8 mouse cellular contexts compared by ENCODE assay signal in genomic region chr1:74305522-74305921, GRCm38 (mm10). TPM values are rescaled to one million over a fixed set of nuclear protein-coding genes. Genes with fewer than 3 reads are reported as not detected.
DNase-seq lines count a peak whose midpoint lies in the region; ATAC-seq and TF ChIP-seq lines count a peak whose summit lies in the region.

Gene Tmbim1 (minus strand): TSS chr1:74305622.

- H3K9ac ChIP-seq in kidney, embryonic 15.5 days = no peak within 1 kb of the TSS; the same call in 1 of the 2 replicates
- H3K9ac ChIP-seq in hindbrain, postnatal 0 days (replicated peaks; ENCODE audit: low read length) = no peak within 1 kb of the TSS

- H3K27ac ChIP-seq in kidney, embryonic 15.5 days = peak within 1 kb of the TSS; percentile 89
- H3K27ac ChIP-seq in hindbrain, postnatal 0 days = 0 out of 2 replicates have a peak within 1 kb of the TSS, but pooled peaks have one; percentile 75

- peak within 1 kb of the TSS; percentile 86 for H3K4me2 ChIP-seq in kidney, embryonic 15.5 days
- peak within 1 kb of the TSS; percentile 64 for H3K4me2 ChIP-seq in hindbrain, postnatal 0 days (ENCODE audit: low read depth, low read length)

- peak within 1 kb of the TSS; percentile 71 for H3K4me3 ChIP-seq in kidney, embryonic 15.5 days (replicated peaks)
- peak within 1 kb of the TSS; percentile 50 for H3K4me3 ChIP-seq in hindbrain, postnatal 0 days (ENCODE audit: low read length)
- H3K4me3 ChIP-seq in megakaryocyte, embryonic 14.5 days (replicated peaks) = peak within 1 kb of the TSS; percentile 96

- TF ChIP-seq CTCF in Patski (IDR thresholded peaks at IDR 0.05) = no peak
- no peak for TF ChIP-seq CTCF in hindbrain, postnatal 0 days (IDR thresholded peaks at IDR 0.05; ENCODE audit: low read depth)

- WGBS in kidney, embryonic 15.5 days = 70% methylated on average over 2 of the region's 2 CpGs
- 98% methylated on average over 2 of the region's 2 CpGs for WGBS in hindbrain, postnatal 0 days

- no peak for DNase-seq in kidney, postnatal 10 days
- no peak for DNase-seq in Patski (ENCODE audit: low read depth, low spot score)
- no peak for DNase-seq in gastrocnemius, adult 8-10 months (ENCODE audit: low spot score in 2 of 2)
- DNase-seq in hindbrain, postnatal 0 days (ENCODE audit: low spot score) = no peak
- no peak for DNase-seq in frontal cortex, postnatal 36 days (ENCODE audit: low spot score in 2 of 2)
- DNase-seq in thymus, postnatal 36 days = no peak

- H3K36me3 ChIP-seq in kidney, embryonic 15.5 days = no peaks in the 10 kb centered on the region
- no peaks in the 10 kb centered on the region for H3K36me3 ChIP-seq in hindbrain, postnatal 0 days (ENCODE audit: insufficient read depth, low read length)
- peaks cover 30% of the 10 kb centered on the region for H3K36me3 ChIP-seq in megakaryocyte, embryonic 14.5 days (replicated peaks; ENCODE audit: low read length)

- CTCF ChIA-PET in Patski (lab: Charles Lee) = interaction anchor here (1.3 to 1.7 kb wide), 3 partner anchors 10 to 100 kb away, joined by 4 to 6 read pairs (median 4); no protein-coding TSS in a partner anchor

- H3K9me3 ChIP-seq in kidney, embryonic 15.5 days (replicated peaks) = no peaks in the 10 kb centered on the region
- H3K9me3 ChIP-seq in hindbrain, postnatal 0 days (ENCODE audit: low read length) = no peaks in the 10 kb centered on the region
- peaks cover 5% of the 10 kb centered on the region for H3K9me3 ChIP-seq in megakaryocyte, embryonic 14.5 days

- peaks cover 33% of the 10 kb centered on the region for H3K4me1 ChIP-seq in kidney, embryonic 15.5 days
- H3K4me1 ChIP-seq in hindbrain, postnatal 0 days (ENCODE audit: insufficient read depth, low read length) = 0 out of 2 replicates have a peak, but pooled peaks cover 3% of the 10 kb centered on the region
- H3K4me1 ChIP-seq in megakaryocyte, embryonic 14.5 days = peaks cover 77% of the 10 kb centered on the region

- POLR2A ChIA-PET in Patski (lab: Charles Lee) = interaction anchor here (1.4 kb wide), 1 partner anchor 16 kb away, joined by 3 read pairs; no protein-coding TSS in a partner anchor

- in situ Hi-C loops in Patski (cut with MboI; ENCODE audit: low pct_unique_long_range_greater_than_20kb) = no loop called here

- no peaks in the 10 kb centered on the region for H3K27me3 ChIP-seq in kidney, embryonic 15.5 days
- no peaks in the 10 kb centered on the region for H3K27me3 ChIP-seq in Patski
- H3K27me3 ChIP-seq in hindbrain, postnatal 0 days (ENCODE audit: insufficient read depth, low read length) = no peaks in the 10 kb centered on the region
- H3K27me3 ChIP-seq in megakaryocyte, embryonic 14.5 days (replicated peaks) = no peaks in the 10 kb centered on the region

- ATAC-seq in kidney, embryonic 15.5 days (replicated peaks; ENCODE audit: low FRiP score) = no peak
- ATAC-seq in Patski = no peak
- ATAC-seq in hindbrain, postnatal 0 days = no peak

RNA-seq across cellular contexts. Expression of gene Tmbim1, which starts in this region (rescaled TPM):
- 25.6 and 31.2 TPM in 2 replicates for polyA plus RNA-seq in kidney, embryonic 15.5 days (2015; fragmentation: Nextera tagmentation; extraction: Ambion mirVana)
- polyA plus RNA-seq in Patski (2021) = 28.0 TPM
- 10 to 100 TPM; 31.3 to 38.1 (median 32.9) TPM for total RNA-seq in gastrocnemius, adult 8-10 months (2022)
- 16.4 and 17.5 TPM in 2 replicates for total RNA-seq in hindbrain, postnatal 0 days (2014; rRNA removed)
- 14.8 and 16.5 TPM in 2 replicates for polyA plus RNA-seq in hindbrain, postnatal 0 days (2015; fragmentation: Nextera tagmentation; extraction: Ambion mirVana)
- polyA plus RNA-seq in megakaryocyte, embryonic 14.5 days (2012; ENCODE audit: insufficient read depth, low replicate concordance) = 128 and 140 TPM in 2 replicates
